Mouse (Mus musculus) mouse trophoblast stem cell (cell line): Measurements from ENCODE around the gene U2af1.
"Not testable (repeated sequence)": the region's sequence is repeated elsewhere in the genome, so short reads cannot be mapped to it uniquely, and the experiment has no call there.

Source experiments
- in situ Hi-C, 2 experiments: fragments of 300-500 bp; cut with MseI, MboI; formaldehyde crosslinking; loops; 2 replicates in 1 of 2; 3 replicates in 1 of 2; pipeline ENCODE4 v1.15.1; 2025

Gene U2af1

DNA sequence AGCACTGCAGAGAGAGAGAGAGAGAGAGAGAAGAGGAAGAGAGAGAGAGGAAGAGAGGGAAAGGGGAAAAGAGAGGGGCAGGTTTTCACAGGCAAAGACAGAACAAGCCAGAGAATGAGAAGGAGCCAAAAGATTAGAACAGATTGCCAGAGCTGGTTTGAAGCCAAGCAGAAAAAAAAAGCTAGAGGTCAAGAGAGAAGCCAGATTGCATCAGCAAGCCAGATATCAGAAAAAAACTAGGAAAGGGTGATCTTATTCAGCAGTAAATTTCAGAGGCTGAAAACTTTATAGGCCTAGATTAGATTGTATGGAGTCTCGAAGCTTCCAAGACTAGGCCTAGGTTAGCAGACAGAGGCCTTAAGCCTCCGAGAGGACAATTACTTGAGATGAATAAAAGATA is 30.7 kb downstream of the U2af1 start:
- in situ Hi-C loops, result no loop called here

DNA sequence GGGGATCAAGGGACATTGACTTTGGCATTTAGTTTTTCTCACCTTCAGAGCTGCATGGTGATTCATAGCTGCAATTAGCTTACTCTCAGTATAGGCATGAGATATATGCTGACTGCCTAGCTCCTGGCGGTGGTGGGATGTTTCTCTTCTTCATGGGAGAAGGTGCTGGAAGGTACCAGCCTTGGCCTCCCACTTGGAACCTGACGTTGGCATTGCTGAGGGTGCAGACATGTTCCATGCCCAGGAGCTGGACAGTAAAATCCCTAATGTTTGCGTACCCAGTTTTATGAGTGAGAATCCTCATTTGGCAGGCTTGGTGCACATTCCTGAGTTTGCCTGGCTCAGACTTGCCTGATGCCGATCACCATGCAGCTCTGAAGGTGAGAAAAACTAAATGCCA is 35.6 kb downstream of the U2af1 start:
- in situ Hi-C loops, result no loop called here

DNA sequence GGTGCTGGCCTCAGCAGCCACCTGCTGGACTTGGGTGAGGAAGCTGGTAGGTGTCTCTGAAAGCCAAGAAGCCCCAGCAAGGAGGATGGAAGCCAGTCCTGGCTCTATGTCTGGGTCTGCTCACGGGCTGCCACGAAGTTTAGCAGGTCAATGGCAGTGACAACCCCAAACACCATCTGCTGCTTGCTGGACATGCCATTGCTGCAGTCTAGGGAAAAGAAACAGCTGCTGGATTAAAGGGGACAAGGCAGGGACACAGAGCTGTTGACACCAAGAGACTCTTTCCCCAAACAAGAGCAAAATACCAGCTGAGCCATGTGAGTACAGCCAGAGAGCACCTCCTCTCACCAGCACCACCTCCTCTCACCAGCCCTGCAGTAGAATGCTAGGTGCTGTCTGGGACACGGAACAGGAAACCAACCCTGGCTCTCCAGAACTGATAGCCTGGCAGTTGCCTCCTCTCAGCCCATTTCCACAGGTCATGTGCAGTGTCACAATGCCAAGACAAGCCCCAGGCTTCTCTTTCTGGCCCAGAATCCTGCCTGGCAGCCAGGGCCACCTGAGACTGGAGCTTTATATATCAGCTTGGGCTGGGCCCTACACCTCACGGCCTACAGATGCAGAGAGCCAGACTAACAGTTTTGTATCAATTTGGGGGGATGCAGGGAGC is 45.5 kb downstream of the U2af1 start:
- in situ Hi-C loops, result no loop called here

DNA sequence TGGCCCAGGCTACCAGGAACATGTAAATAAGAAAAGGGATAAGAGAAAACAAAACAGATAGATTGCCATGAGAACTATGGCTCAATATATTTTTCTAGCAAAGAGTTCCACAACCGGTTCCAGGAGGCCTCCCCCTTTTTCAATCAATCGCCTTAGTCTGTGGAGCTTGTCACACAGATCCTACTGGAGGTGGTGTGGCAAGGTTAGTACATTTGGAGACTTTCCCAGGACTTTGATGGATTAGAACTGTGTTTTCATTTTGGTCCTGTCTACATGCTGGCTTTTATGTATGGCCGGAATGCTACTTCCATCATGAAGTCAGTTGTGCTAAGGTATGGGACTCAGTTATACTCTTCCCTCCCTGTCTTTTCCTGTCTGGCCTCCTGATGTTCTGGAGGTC is 48.8 kb downstream of the U2af1 start:
- in situ Hi-C loops, result no loop called here

DNA sequence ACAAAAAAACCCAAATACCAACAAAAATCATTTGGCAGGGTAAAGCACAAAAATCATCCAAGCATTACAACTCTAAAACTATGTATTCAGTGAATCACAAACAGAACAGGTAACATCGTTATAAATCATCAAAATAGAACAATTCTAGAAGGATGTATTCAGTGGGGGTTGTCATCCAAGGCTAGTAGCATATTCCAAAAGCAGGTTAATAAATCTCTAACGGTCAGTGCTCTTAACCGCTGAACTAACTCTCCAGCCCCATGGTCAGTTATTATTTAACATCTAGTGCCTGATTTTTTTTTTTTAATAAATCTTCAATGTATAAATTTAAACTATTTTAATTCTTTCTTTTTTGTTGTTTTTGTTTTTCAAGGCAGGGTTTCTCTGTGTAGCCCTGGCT is 49.5 kb downstream of the U2af1 start:
- in situ Hi-C loops, result not testable (repeated sequence)

DNA sequence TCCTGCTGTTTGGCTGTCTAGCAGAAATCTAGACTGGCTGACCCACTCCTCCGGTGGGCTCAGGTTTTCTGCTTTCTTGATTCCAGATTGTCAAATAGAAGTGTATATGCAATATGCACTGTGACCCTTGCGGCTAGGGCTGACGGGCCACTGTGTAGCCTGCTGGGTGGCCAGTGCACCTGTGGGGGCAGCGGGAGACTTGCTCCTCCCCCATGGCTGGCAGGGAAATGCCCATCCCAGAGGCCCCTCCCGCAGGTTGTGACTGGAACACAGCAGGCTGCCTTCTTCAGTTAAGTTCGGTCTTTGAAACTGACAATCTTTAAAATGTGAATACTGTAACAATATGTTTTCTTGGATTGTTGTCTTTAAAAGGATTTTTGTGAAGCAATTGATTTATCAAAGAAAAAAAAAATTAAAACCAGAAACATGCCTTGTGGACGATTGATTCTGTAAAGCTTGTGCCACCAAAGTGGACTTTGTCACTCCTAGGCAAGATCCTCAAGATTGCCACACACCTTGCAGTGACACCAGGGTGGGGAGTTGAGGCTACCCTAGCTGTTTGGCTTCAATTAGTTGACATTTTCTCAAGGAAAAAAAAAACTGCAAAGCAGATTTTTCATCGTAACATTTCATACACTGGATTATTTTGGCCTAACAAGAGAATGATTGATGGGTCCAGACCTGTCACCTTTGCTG is 51.3 kb downstream of the U2af1 start:
- in situ Hi-C loops, result no loop called here

DNA sequence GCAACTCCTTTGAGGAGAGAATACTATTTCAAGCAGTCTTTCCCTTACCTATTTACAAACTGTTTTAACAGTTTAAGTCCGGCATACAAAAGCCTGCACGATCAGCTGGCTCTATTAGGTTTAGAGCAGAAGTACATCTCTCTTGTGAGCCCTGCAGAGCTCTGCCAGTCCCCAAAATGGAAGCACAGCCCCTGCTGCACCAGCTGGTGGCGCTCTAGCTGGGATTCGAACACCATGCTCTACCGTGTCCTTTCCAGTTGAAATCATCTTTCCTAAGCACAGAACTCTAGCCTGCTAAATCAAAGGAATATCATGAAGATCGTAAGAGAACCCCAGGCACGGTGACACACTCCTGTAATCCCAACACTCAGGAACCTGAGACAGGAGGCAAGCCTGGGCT is 52.3 kb downstream of the U2af1 start:
- in situ Hi-C loops, result no loop called here

DNA sequence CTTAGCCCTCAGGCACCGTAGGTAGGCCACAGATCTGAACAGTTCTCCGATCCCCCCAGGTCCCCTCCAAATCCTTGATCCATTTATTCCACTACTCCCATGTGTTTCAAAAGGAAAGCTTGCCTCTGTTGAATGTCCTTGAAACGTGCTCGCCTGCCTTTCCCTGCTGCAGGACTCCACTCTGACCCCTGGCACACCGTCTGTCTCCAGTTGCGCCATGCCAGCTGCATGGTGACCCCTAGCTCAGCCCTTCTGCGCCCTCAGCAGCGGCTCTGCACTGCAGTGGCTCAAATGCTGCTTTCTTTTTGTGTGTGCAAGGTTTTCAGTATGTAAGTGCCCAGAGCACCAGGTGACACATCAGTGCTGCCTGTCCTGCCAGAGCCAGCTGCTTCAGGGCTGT is 60.1 kb downstream of the U2af1 start:
- in situ Hi-C loops, result no loop called here

DNA sequence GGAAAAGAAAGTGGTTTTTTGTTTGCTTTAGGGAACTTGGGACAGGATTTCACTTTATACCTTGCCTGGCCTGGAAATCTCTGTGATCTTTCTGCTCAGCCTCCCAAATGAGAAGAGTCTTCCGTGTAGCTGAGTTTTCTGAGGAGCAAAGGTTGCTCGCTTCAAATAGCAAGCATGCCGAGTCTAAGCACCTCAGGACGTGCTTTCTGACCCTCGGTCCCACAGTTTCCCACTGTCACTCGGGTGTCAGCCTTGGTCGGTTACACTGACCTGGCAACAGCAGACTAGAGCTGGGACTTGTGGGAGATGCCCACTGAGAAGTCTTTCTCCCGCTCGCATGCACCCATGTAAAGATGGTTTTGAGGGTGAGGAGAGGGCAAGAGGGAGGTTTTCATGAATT is 60.7 kb downstream of the U2af1 start:
- in situ Hi-C loops, result no loop called here
